Mouse (Mus musculus) adrenal gland, adult 18-20 months (tissue): ENCODE data around the gene Spaar. TPM values are rescaled to one million over a fixed set of nuclear protein-coding genes. Genes with fewer than 3 reads are reported as not detected.
"Not testable (repeated sequence)": the region's sequence is repeated elsewhere in the genome, so short reads cannot be mapped to it uniquely, and the experiment has no call there.

Source experiments
- DNase-seq, 2 experiments: peaks; one replicate each; pipeline ENCODE4 v3.0.0; 2021 to 2022; ENCODE audit warnings: low spot score in 2 of 2
- total RNA-seq, 2 experiments: library from RNA; stranded (reverse); gene quantifications; 1 replicate in 1 of 2; 2 replicates in 1 of 2; pipeline ENCODE4 v1.2.3; 2021

Spaar gene
- total RNA-seq, 2 experiments from 2014 or later = 1.6 to 2.3 TPM

DNA sequence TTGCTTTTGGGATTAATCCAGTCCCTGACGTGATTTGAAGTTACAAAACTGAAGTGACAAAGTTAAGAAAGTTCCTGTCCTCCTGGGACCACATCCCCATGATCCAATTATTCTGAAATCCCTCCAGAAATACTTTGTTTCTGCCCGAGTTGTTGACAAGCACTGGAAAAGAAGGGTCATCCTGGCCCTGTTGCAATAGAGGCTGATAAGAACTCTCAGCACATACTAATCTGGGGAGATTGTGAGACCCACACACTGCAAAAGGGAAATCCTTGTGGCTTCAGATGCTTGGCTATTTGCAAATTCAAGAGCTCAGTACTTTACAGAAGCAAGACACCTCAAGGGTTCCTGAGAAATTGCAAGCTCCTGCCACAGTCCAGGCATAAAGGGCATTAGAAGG lies 42.5 kb downstream of the Spaar start:
- no peak for DNase-seq

GRCm38 (mm10) chr4:43795296-43795695 lies 65.5 kb downstream of the Spaar start:
- no peak for DNase-seq

DNA sequence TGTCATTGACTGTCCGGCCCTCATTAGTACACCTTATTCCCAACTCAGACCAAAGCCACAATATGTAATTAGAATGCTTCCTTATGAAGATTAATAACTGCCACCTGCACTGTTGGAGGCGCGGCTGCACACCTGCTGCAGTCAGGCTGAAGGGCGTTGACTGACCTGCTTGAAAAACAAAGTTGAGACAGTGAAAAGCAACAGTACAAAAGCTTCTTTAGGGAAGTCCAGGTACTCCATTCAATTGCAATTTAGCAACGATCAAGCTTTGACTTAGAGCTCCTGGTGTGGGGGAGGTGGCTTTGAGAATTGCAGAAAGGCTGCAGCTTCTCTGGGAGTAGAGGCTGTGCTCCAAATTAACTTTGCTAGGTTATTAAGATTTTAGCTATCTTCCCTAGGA lies 66.0 kb downstream of the Spaar start:
- DNase-seq = not testable (repeated sequence)

- DNase-seq = no peak
These were observed 69.1 kb downstream of the Spaar start for GRCm38 (mm10) chr4:43798936-43799335.

Other genes starting within 250 kb of the Spaar start
- under 1 TPM in 1 of 2 experiments, not detected in 1; 0.38 TPM for gene Sit1, start 246.3 kb upstream of the Spaar start, total RNA-seq
- 10 to 100 TPM; 49.7 to 58.0 TPM for gene Ccdc107, start 237.1 kb upstream of the Spaar start, total RNA-seq
- gene Arhgef39, start 230.3 kb upstream of the Spaar start, total RNA-seq = 1 to 10 TPM; 1.1 to 1.9 TPM
- gene Car9, start 223.1 kb upstream of the Spaar start, total RNA-seq = under 1 TPM; 0.56 to 0.61 TPM
- 10 to 100 TPM; 33.4 to 61.7 TPM for gene Tpm2, start 206.3 kb upstream of the Spaar start, total RNA-seq
- 100 to 1,000 TPM in 1 of 2 experiments, 10 to 100 TPM in 1; 95.8 to 144 TPM for gene Creb3, start 167.7 kb upstream of the Spaar start, total RNA-seq
- 100 to 1,000 TPM; 167 to 208 TPM for gene Tln1, start 167.3 kb upstream of the Spaar start, total RNA-seq
- gene Rgp1, start 151.3 kb upstream of the Spaar start, total RNA-seq = 10 to 100 TPM; 40.7 to 48.7 TPM
- 1 to 10 TPM; 8.2 to 8.3 TPM for gene Gba2, start 151.2 kb upstream of the Spaar start, total RNA-seq
- under 1 TPM; 0.70 to 0.73 TPM for gene Msmp, start 145.5 kb upstream of the Spaar start, total RNA-seq
- gene Npr2, start 98.1 kb upstream of the Spaar start, total RNA-seq = 10 to 100 TPM; 24.9 to 42.4 TPM
- gene Spag8, start 76.4 kb upstream of the Spaar start, total RNA-seq = under 1 TPM; 0.53 to 0.54 TPM
- gene Hint2, start 73.6 kb upstream of the Spaar start, total RNA-seq = 100 to 1,000 TPM in 1 of 2 experiments, 10 to 100 TPM in 1; 79.2 to 121 TPM
- gene Tmem8b, start 61.1 kb upstream of the Spaar start, total RNA-seq = 1 to 10 TPM; 5.2 to 7.5 TPM
- gene Fam221b, start 60.9 kb upstream of the Spaar start, total RNA-seq = under 1 TPM; 0.19 to 0.40 TPM
- not detected for gene Olfr70, start 29.2 kb upstream of the Spaar start, total RNA-seq
- gene Olfr71, start 19.8 kb upstream of the Spaar start, total RNA-seq = not detected
- 1 to 10 TPM; 2.4 to 6.4 TPM for gene Hrct1, start 2.8 kb upstream of the Spaar start, total RNA-seq
- not detected for gene Olfr159, start 41.0 kb downstream of the Spaar start, total RNA-seq
- not detected for gene Olfr156, start 93.9 kb downstream of the Spaar start, total RNA-seq
- not detected for gene Olfr157, start 110.2 kb downstream of the Spaar start, total RNA-seq
- gene Olfr155, start 121.5 kb downstream of the Spaar start, total RNA-seq = not detected
- gene Reck, start 145.5 kb downstream of the Spaar start, total RNA-seq = 10 to 100 TPM; 17.4 to 22.0 TPM
- gene Glipr2, start 227.4 kb downstream of the Spaar start, total RNA-seq = 1 to 10 TPM; 3.5 to 6.4 TPM